Mouse (Mus musculus) CD4-positive helper T cell, adult 2 months (primary cell): Measurements from ENCODE around the gene Uqcc2.

Experiments
- DNase-seq: peaks from one replicate; pipeline ENCODE4 v3.0.0-alpha.2; 2012; ENCODE audit warnings: low read depth, missing footprints, low spot score

Gene Uqcc2

GRCm38 (mm10) chr17:27133551-27134141, at the start of gene Uqcc2:
TSS of gene Uqcc2 (minus strand) at chr17:27133916.
- peak; percentile 97 for DNase-seq

- DNase-seq: no peak
These were observed 48.7 kb upstream of the Uqcc2 start for GRCm38 (mm10) chr17:27182401-27182800.

GRCm38 (mm10) chr17:27181666-27182065, 48.0 kb upstream of the Uqcc2 start:
- no peak for DNase-seq

GRCm38 (mm10) chr17:27179681-27180280, 46.1 kb upstream of the Uqcc2 start:
- DNase-seq: no peak

GRCm38 (mm10) chr17:27178427-27179177, 44.9 kb upstream of the Uqcc2 start:
- no peak for DNase-seq

GRCm38 (mm10) chr17:27178019-27178418, 44.3 kb upstream of the Uqcc2 start:
- peak; percentile 25 for DNase-seq

DNA sequence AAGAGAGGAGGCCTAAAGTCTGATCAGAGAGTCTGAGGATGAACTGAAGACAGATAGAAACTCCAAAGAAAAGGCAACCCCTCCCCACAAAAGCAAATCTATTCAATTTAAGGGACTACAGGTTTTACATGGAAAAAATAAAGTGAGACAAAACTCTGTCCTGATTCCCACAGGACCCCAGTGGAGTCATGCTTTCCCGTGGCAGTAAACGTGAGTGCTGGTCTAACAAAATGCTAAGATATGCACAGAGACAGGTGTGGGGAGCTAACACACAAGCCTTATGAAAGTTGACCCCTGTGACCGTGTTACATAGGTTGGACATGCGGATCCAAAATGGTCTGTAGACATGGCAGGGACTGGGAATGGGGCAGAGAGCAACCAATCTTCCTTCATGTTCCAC, 43.0 kb upstream of the Uqcc2 start:
- no peak for DNase-seq

DNA sequence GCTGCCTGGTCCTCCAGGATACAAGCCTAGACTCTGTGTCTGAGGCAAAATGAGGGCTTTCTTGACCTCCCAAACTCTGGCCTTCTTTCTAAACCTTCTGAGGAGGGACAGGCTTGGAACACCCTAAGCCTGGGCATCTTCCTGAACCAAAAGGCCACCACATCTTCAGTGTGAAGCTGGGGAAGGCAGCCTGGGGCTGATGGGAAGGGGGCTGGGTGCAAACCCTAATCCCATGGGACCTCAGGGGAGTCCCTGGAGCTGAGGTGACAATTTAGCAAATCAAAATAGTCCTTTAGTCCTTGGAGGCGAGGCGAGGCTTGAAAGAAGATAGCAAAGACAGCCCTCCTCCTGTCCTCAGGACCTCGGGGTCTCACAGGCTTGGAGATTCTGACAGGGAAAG, 42.6 kb upstream of the Uqcc2 start:
- no peak for DNase-seq

DNA sequence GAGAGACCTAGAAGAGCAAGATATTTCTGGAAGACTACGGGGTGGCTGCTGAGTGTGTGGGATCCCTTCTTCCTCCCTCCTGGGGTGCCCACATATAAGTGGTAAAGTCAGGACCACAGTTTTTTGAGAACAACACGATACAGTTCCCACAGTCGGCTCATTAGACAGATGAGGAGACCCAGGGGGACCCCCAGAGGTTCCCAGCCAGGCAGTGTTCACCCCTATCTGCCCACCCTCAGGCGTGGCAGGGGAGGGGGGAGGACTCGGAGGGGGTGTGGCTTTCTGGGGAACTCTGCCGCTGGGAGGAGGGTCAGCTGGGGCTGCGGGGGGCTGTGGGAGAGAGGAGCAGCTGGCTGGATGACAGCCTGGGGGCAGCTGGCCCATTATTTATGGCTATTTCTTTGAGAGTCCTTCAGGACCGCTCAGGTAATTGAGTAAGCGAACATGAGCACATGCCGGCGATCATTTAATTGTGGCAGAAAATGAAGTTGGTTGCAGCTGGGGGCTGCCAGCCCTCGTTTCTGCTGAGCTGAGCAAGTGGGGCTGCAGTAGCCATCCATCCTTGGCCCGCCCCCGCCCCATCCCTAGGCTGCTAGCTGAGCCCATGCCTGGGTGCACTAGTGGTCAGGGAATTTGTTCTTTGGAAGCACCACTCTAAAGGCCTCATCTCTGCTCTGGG, 41.6 kb upstream of the Uqcc2 start:
- no peak for DNase-seq

DNA sequence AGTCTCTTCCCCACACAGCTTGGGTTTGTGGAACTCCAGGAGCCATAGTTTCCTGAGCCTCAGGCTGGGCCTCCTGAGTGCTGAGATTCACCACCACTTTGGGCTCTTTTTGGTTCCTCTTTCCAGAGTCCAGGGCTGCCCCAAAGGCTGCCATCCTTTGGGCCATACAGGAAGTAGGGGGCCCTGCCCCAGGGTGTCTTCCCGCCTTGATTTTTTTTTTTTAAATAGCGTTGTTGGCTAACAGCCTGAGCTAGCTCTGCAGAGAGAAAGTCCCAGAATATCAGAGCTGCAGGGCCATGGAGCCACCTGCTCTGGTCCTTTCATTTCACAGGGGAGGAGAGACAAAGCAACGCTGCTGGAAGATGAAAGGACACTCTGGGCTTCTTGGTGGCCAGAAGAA, 40.0 kb upstream of the Uqcc2 start:
- DNase-seq: no peak

- no peak for DNase-seq
These were observed 38.7 kb upstream of the Uqcc2 start for GRCm38 (mm10) chr17:27172459-27172858.

DNA sequence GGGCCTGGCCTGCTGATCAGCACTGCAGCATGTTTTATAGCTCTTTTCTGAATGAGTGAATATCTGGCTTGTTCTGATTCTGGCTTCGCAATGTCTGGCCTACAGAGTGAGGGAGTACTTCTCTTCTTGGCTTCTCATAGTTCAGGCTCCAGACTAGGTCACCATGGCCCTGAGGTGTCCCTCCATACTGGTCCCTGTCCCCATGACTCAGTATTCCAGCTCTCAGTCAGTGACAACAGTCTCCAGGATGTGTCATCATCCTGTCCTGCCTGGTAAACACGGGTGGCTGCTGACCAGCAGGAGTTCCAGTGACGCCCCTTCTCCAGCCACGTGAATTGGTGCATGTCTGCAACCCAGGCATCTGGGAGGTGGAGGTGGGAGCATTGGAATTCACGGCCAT, 37.4 kb upstream of the Uqcc2 start:
- DNase-seq: no peak

DNA sequence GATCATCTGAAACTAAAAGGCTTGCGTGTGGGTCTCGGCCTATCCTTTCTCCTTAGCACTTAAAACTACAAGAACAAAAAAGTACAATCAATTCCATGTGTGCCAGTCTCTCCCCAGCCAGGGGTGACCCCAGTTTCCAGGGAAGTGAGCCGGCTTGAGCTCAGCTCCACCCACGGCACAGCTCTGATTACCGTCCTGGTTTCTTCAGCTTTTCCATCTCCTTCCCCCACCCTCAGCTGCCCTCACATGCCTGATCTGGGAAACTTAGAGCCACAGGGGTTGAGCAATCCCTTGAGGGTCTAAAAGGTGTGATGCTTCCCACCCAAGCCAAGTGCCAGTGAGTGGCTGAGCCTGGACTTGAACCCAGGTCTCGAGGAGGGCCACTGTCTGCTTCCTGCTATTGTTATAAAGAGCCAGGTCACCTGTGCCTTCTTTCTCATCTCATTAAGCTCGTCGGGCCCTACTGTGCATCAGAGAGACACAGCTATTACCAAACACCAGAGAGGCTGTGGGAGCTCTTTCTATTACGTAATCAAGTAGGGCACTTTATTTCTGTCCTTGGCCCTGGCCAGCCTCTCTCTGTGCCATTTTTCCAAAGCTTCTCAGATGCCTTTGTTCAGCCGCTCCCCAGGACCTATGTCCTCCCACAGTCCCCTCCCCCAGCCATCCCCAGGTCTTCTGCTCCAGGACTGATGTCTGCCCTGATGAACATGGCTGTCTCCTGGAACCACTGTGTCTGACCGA, 36.4 kb upstream of the Uqcc2 start:
- DNase-seq: no peak

- no peak for DNase-seq
These were observed 34.9 kb upstream of the Uqcc2 start for GRCm38 (mm10) chr17:27168569-27168968.

DNA sequence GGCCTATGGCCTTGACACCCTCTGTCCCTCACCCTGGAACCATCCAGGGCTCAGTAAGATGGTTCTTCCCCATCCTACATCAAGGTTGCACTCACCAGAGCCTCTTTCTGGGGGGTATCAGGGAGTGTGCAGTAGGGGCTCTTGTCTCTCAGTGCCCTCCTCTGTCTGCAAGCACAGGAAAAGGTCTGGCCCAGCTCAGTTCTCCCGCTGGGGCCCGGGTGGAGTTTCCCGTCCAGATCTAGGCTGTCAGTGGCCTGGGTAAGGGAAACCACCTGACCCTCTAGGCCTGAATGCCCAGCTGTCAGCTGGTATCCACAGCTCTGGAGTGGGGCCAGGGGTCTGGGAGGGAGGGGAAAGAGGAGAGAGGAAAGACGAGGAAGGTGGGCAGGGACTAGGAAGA, 33.8 kb upstream of the Uqcc2 start, which contains the start of gene Ip6k3:
Ip6k3 (minus strand) TSS at position 251 of the 400 bp plus-strand sequence.
- no peak for DNase-seq

- DNase-seq: no peak
These were observed 33.2 kb upstream of the Uqcc2 start for GRCm38 (mm10) chr17:27166901-27167300.

- DNase-seq: no peak
These were observed 31.5 kb upstream of the Uqcc2 start for GRCm38 (mm10) chr17:27165054-27165773.

- DNase-seq: no peak
These were observed 27.2 kb upstream of the Uqcc2 start for GRCm38 (mm10) chr17:27160905-27161304.

GRCm38 (mm10) chr17:27159169-27159568, 25.5 kb upstream of the Uqcc2 start:
- no peak for DNase-seq

GRCm38 (mm10) chr17:27158439-27158838, 24.7 kb upstream of the Uqcc2 start:
- DNase-seq: no peak

- no peak for DNase-seq
These were observed 22.0 kb upstream of the Uqcc2 start for GRCm38 (mm10) chr17:27155752-27156151.
